Mouse (Mus musculus) testis, adult 2 months (tissue): ENCODE results near the gene Cdk12.
"Not testable (repeated sequence)": the region's sequence is repeated elsewhere in the genome, so short reads cannot be mapped to it uniquely, and the experiment has no call there.

Source experiments
- CTCF ChIP-seq: fragments of 200-500 bp; IDR thresholded peaks from 2 replicates; pipeline ENCODE4 v1.5.1; 2012; ENCODE audit warnings: low read depth, mild to moderate bottlenecking, inconsistent platforms, low read length, moderate library complexity; ENCODE audit not compliant: control insufficient read depth, insufficient read depth, insufficient replicate concordance
- POLR2A ChIP-seq: fragments of 200-500 bp; IDR thresholded peaks from 2 replicates; pipeline ENCODE4 v1.6.1; 2012; ENCODE audit warnings: low read depth, mild to moderate bottlenecking, inconsistent platforms, low read length, moderate library complexity; ENCODE audit not compliant: control insufficient read depth

GRCm38 (mm10) chr11:98242910-98243309 lies 40.1 kb downstream of the Cdk12 start:
- TF ChIP-seq POLR2A, CTCF: not testable (repeated sequence)
